Mouse (Mus musculus): ENCODE measurements around the gene Nhs.

- TF ChIP-seq CTCF (IDR thresholded peaks at IDR 0.05; ENCODE audit: borderline replicate concordance, insufficient read depth, low read depth, low read length) (no peak), POLR2A (IDR thresholded peaks at IDR 0.05; ENCODE audit: borderline replicate concordance, insufficient read depth, low read length) (no peak)
Measured at GRCm38 (mm10) chrX:161971131-161971530, 188.4 kb downstream of the Nhs start.

All from cerebellum, adult 2 months (tissue).